Mouse (Mus musculus) forebrain, embryonic 12.5 days (tissue): ENCODE data around the gene Galnt13. TPM values are rescaled to one million over a fixed set of nuclear protein-coding genes. Genes with fewer than 3 reads are reported as not detected.

ENCODE experiments used
- ATAC-seq: fragments of 200-750 bp; cut with Nextera tagmentation; 2 replicates; pipeline ENCODE4 v1.8.0; 2017; ENCODE audit warnings: moderate TSS enrichment; ENCODE audit not compliant: low FRiP score
- H3K27ac ChIP-seq: fragments of 300-500 bp; sonication (generic); 2 replicates; pipeline ENCODE4 v1.5.1; 2016; ENCODE audit warnings: mild to moderate bottlenecking
- H3K27me3 ChIP-seq: fragments of 300-500 bp; sonication (generic); 2 replicates; pipeline ENCODE4 v1.6.1; 2016; ENCODE audit warnings: mild to moderate bottlenecking
- H3K36me3 ChIP-seq: fragments of 300-500 bp; sonication (generic); replicated peaks from 2 replicates; pipeline ENCODE4 v1.6.1; 2016; ENCODE audit warnings: mild to moderate bottlenecking
- H3K4me1 ChIP-seq: fragments of 300-500 bp; sonication (generic); 2 replicates; pipeline ENCODE4 v1.6.1; 2016
- H3K4me2 ChIP-seq: fragments of 300-500 bp; sonication (generic); 2 replicates; pipeline ENCODE4 v1.6.1; 2016; ENCODE audit warnings: mild to moderate bottlenecking, moderate library complexity
- H3K4me3 ChIP-seq: fragments of 300-500 bp; sonication (generic); replicated peaks from 2 replicates; pipeline ENCODE4 v1.5.1; 2016; ENCODE audit warnings: mild to moderate bottlenecking
- H3K9ac ChIP-seq: fragments of 300-500 bp; sonication (generic); 2 replicates; pipeline ENCODE4 v1.6.1; 2016; ENCODE audit warnings: mild to moderate bottlenecking
- H3K9me3 ChIP-seq: fragments of 300-500 bp; sonication (generic); 2 replicates; pipeline ENCODE4 v1.6.1; 2016
- WGBS: fragments of 180-500 bp; shearing (Covaris S2); methylation state at CpG from one replicate; pipeline ENCODE4 v1.1.7; 2016; 5-methylcytosine and 5-hydroxymethylcytosine counted together
- polyA plus RNA-seq: library from polyadenylated mRNA; unstranded; fragments of >200 nt; fragmentation: Nextera tagmentation; extraction: Ambion mirVana; gene quantifications from 2 replicates; pipeline ENCODE4 v1.2.1, GENCODE M21; 2016

Galnt13 gene
- polyA plus RNA-seq, 1 experiment from 2014 or later: 2.7 TPM

DNA sequence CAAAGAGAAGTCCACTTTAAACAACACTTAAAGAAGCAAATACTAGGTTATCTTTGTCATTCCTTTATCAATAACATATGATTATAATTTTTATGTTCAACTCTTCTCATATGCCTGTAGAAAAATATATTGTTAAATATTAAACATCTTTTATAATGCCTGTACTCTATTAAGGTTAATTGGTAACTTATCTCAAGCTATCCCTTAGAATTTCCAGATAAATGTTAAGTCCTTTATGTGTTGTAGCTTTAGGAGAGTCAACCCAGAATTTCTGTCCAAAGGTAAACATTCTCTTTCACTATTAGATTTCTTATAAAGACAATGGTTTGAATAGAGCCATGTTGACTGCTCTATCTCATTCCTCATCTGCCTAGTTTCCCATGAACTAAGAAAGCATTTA lies 717.0 kb downstream of the Galnt13 start:
- no peak overlapping the region for H3K9ac ChIP-seq
- H3K27me3 ChIP-seq: no peaks in the 10 kb centered on the region
- ATAC-seq: no peak
- no peaks in the 10 kb centered on the region for H3K9me3 ChIP-seq
- no peak overlapping the region for H3K4me3 ChIP-seq
- no peaks in the 10 kb centered on the region for H3K36me3 ChIP-seq
- H3K4me2 ChIP-seq: no peak overlapping the region
- no peak overlapping the region for H3K27ac ChIP-seq
- no peaks in the 10 kb centered on the region for H3K4me1 ChIP-seq

DNA sequence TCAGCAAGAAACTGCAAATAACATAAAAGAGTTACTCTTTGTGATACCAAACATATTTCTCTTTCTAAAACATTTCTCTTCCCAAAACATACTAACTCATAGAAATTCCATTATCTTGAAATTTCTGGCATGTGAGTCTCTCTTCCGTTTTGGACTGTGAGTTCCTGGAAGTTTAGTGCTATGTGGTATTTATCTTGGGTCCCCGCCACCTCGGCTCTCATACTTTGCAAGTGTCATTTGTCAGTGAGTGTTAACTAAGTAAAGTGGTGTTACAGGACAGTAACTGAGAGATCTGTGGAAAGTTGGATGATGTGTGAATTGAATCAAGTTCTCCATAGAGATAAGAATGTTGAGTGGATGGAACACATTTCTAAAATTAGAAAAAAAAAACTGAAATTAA lies 728.7 kb downstream of the Galnt13 start:
- no peaks in the 10 kb centered on the region for H3K36me3 ChIP-seq
- no peak overlapping the region for H3K4me3 ChIP-seq
- H3K4me1 ChIP-seq: no peaks in the 10 kb centered on the region
- WGBS: 88% methylated on average over 3 of the region's 3 CpGs
- no peaks in the 10 kb centered on the region for H3K9me3 ChIP-seq
- no peak overlapping the region for H3K27ac ChIP-seq
- H3K27me3 ChIP-seq: no peaks in the 10 kb centered on the region
- H3K9ac ChIP-seq: no peak overlapping the region
- no peak overlapping the region for H3K4me2 ChIP-seq
- no peak for ATAC-seq
